Mouse (Mus musculus): ENCODE data around the gene Spata25. TPM values are rescaled to one million over a fixed set of nuclear protein-coding genes. Genes with fewer than 3 reads are reported as not detected.

Spata25 gene
- total and polyA plus RNA-seq, 2 experiments from 2014 or later, result not detected

DNA sequence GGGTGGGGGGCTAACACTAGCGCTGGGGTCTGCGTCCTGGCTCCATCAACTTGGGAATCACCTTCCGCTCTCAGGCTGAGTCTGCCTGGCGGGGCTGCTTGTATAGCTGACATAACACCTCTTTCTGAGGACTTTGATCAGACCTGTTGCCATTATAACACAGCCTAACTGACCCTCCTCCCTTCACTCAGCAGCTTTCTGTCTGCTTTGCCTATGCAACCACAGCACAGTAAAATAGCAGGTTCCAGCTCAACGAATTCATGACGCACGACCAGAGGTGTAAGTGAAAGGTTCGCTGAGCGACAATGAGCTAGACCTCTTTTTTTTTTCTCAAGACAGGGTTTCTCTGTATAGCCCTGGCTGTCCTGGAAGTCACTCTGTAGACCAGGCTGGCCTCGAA is 2.7 kb upstream of the Spata25 start:
- TF ChIP-seq EP300 (IDR thresholded peaks at IDR 0.05; ENCODE audit: low read depth), result no peak
- no peak for TF ChIP-seq CTCF (IDR thresholded peaks at IDR 0.05; ENCODE audit: low read depth)
- no peak for DNase-seq (ENCODE audit: low spot score)
- H3K4me1 ChIP-seq (ENCODE audit: control insufficient read depth, insufficient read depth), result peaks cover 9% of the 10 kb centered on the region
- H3K9me3 ChIP-seq (replicated peaks; ENCODE audit: control insufficient read depth, low read length), result no peaks in the 10 kb centered on the region
- WGBS, result 81% methylated on average over 10 of the region's 10 CpGs
- H3K4me3 ChIP-seq (ENCODE audit: low read depth, low read length), result no peak overlapping the region
- H3K9ac ChIP-seq (replicated peaks; ENCODE audit: low read depth, low read length), result no peak overlapping the region
- no peak overlapping the region for H3K4me2 ChIP-seq (ENCODE audit: low read depth, low read length)
- ATAC-seq (ENCODE audit: insufficient read depth, low read depth), result no peak
- H3K36me3 ChIP-seq (replicated peaks; ENCODE audit: control insufficient read depth, insufficient read depth, low read length), result peaks cover 35% of the 10 kb centered on the region
- H3K27me3 ChIP-seq (ENCODE audit: control insufficient read depth, insufficient read depth, low read length), result no peaks in the 10 kb centered on the region
- no peak overlapping the region for H3K27ac ChIP-seq (ENCODE audit: low read depth)

- WGBS, result 90% methylated on average over 1 of the region's 1 CpGs
- Histone ChIP-seq H3K9ac (replicated peaks; ENCODE audit: low read depth, low read length) (no peak overlapping the region), H3K36me3 (replicated peaks; ENCODE audit: control insufficient read depth, insufficient read depth, low read length) (peaks cover 42% of the 10 kb centered on the region), H3K9me3 (replicated peaks; ENCODE audit: control insufficient read depth, low read length) (no peaks in the 10 kb centered on the region), H3K27ac (ENCODE audit: low read depth) (no peak overlapping the region), H3K4me2 (ENCODE audit: low read depth, low read length) (no peak overlapping the region), H3K4me1 (ENCODE audit: control insufficient read depth, insufficient read depth) (peaks cover 1% of the 10 kb centered on the region; the same call in 1 of the 2 replicates), H3K4me3 (ENCODE audit: low read depth, low read length) (no peak overlapping the region), H3K27me3 (ENCODE audit: control insufficient read depth, insufficient read depth, low read length) (no peaks in the 10 kb centered on the region)
- ATAC-seq (ENCODE audit: insufficient read depth, low read depth) (no peak), DNase-seq (ENCODE audit: low spot score) (no peak)
- TF ChIP-seq EP300 (IDR thresholded peaks at IDR 0.05; ENCODE audit: low read depth) (no peak), CTCF (IDR thresholded peaks at IDR 0.05; ENCODE audit: low read depth) (no peak)
Measured at GRCm38 (mm10) chr2:164829090-164829489, 753 bp upstream of the Spata25 start.

GRCm38 (mm10) chr2:164827146-164827850 is 1.0 kb downstream of the Spata25 start:
- ATAC-seq (ENCODE audit: insufficient read depth, low read depth) (no peak), DNase-seq (ENCODE audit: low spot score) (no peak)
- Histone ChIP-seq H3K4me1 (ENCODE audit: control insufficient read depth, insufficient read depth) (no peaks in the 10 kb centered on the region), H3K27ac (ENCODE audit: low read depth) (no peak overlapping the region), H3K9ac (replicated peaks; ENCODE audit: low read depth, low read length) (no peak overlapping the region), H3K9me3 (replicated peaks; ENCODE audit: control insufficient read depth, low read length) (no peaks in the 10 kb centered on the region), H3K4me2 (ENCODE audit: low read depth, low read length) (no peak overlapping the region), H3K36me3 (replicated peaks; ENCODE audit: control insufficient read depth, insufficient read depth, low read length) (peaks cover 42% of the 10 kb centered on the region), H3K27me3 (ENCODE audit: control insufficient read depth, insufficient read depth, low read length) (no peaks in the 10 kb centered on the region), H3K4me3 (ENCODE audit: low read depth, low read length) (no peak overlapping the region)
- no peak for TF ChIP-seq EP300 (IDR thresholded peaks at IDR 0.05; ENCODE audit: low read depth)
- no peak for TF ChIP-seq CTCF (IDR thresholded peaks at IDR 0.05; ENCODE audit: low read depth)
- 73% methylated on average over 16 of the region's 16 CpGs for WGBS

GRCm38 (mm10) chr2:164825521-164825920 is 2.8 kb downstream of the Spata25 start:
- H3K4me2 ChIP-seq (ENCODE audit: low read depth, low read length), result no peak overlapping the region
- TF ChIP-seq EP300 (IDR thresholded peaks at IDR 0.05; ENCODE audit: low read depth) (no peak), CTCF (IDR thresholded peaks at IDR 0.05; ENCODE audit: low read depth) (no peak)
- H3K4me3 ChIP-seq (ENCODE audit: low read depth, low read length), result no peak overlapping the region
- H3K27ac ChIP-seq (ENCODE audit: low read depth), result no peak overlapping the region
- DNase-seq (ENCODE audit: low spot score) (no peak), ATAC-seq (ENCODE audit: insufficient read depth, low read depth) (no peak)
- no peaks in the 10 kb centered on the region for H3K4me1 ChIP-seq (ENCODE audit: control insufficient read depth, insufficient read depth)
- peaks cover 52% of the 10 kb centered on the region for H3K36me3 ChIP-seq (replicated peaks; ENCODE audit: control insufficient read depth, insufficient read depth, low read length)
- no peak overlapping the region for H3K9ac ChIP-seq (replicated peaks; ENCODE audit: low read depth, low read length)
- no peaks in the 10 kb centered on the region for H3K9me3 ChIP-seq (replicated peaks; ENCODE audit: control insufficient read depth, low read length)
- 97% methylated on average over 17 of the region's 17 CpGs for WGBS
- no peaks in the 10 kb centered on the region for H3K27me3 ChIP-seq (ENCODE audit: control insufficient read depth, insufficient read depth, low read length)

DNA sequence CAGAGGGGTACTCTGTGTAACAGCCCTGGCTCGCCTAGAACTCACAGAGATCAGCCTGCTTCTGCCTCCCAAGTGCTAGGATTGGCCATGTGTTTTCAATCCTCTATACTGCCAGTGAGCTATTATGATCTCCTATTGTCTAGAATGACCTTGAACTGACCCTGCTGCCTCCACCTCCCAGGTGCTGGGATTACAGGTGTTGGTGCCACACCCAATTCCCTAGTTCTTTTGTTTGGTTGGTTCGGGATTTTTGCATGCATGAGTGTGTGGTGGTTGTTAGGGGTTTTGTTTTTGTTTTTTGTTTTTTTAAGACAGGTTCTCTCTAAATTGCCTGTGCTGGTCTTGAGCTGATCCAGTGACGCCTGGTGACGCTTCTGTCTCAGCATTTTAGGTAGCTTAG is 4.4 kb downstream of the Spata25 start:
- 91% methylated on average over 4 of the region's 4 CpGs for WGBS
- H3K4me1 ChIP-seq (ENCODE audit: control insufficient read depth, insufficient read depth), result no peaks in the 10 kb centered on the region
- peaks cover 52% of the 10 kb centered on the region for H3K36me3 ChIP-seq (replicated peaks; ENCODE audit: control insufficient read depth, insufficient read depth, low read length)
- no peak for ATAC-seq (ENCODE audit: insufficient read depth, low read depth)
- H3K9ac ChIP-seq (replicated peaks; ENCODE audit: low read depth, low read length), result no peak overlapping the region
- H3K9me3 ChIP-seq (replicated peaks; ENCODE audit: control insufficient read depth, low read length), result no peaks in the 10 kb centered on the region
- H3K27ac ChIP-seq (ENCODE audit: low read depth), result no peak overlapping the region
- H3K27me3 ChIP-seq (ENCODE audit: control insufficient read depth, insufficient read depth, low read length), result no peaks in the 10 kb centered on the region
- no peak for TF ChIP-seq CTCF (IDR thresholded peaks at IDR 0.05; ENCODE audit: low read depth)
- TF ChIP-seq EP300 (IDR thresholded peaks at IDR 0.05; ENCODE audit: low read depth), result no peak
- H3K4me3 ChIP-seq (ENCODE audit: low read depth, low read length), result no peak overlapping the region
- peak overlapping the region; percentile 76; the same call in 1 of the 2 replicates for H3K4me2 ChIP-seq (ENCODE audit: low read depth, low read length)
- DNase-seq (ENCODE audit: low spot score), result no peak

- peaks cover 45% of the 10 kb centered on the region for H3K36me3 ChIP-seq (replicated peaks; ENCODE audit: control insufficient read depth, insufficient read depth, low read length)
- peak; percentile 51 for DNase-seq (ENCODE audit: low spot score)
- peak overlapping the region; percentile 60 for H3K4me3 ChIP-seq (ENCODE audit: low read depth, low read length)
- no peaks in the 10 kb centered on the region for H3K27me3 ChIP-seq (ENCODE audit: control insufficient read depth, insufficient read depth, low read length)
- no peaks in the 10 kb centered on the region for H3K4me1 ChIP-seq (ENCODE audit: control insufficient read depth, insufficient read depth)
- peak overlapping the region; percentile 78 for H3K27ac ChIP-seq (ENCODE audit: low read depth)
- TF ChIP-seq CTCF (IDR thresholded peaks at IDR 0.05; ENCODE audit: low read depth) (no peak; the same call in 1 of the 2 replicates), EP300 (IDR thresholded peaks at IDR 0.05; ENCODE audit: low read depth) (no peak)
- no peaks in the 10 kb centered on the region for H3K9me3 ChIP-seq (replicated peaks; ENCODE audit: control insufficient read depth, low read length)
- H3K4me2 ChIP-seq (ENCODE audit: low read depth, low read length), result peak overlapping the region; percentile 76
- peak; percentile 63 for ATAC-seq (ENCODE audit: insufficient read depth, low read depth)
- 1% methylated on average over 10 of the region's 10 CpGs for WGBS
- peak overlapping the region; percentile 57 for H3K9ac ChIP-seq (replicated peaks; ENCODE audit: low read depth, low read length)
Measured at GRCm38 (mm10) chr2:164823181-164823585, 5.2 kb downstream of the Spata25 start.

All from heart, postnatal 0 days (tissue).